Mouse (Mus musculus) ES-E14 (cell line): ENCODE data around the gene Gm10645.

ENCODE experiments used
- CHD2 ChIP-seq: IDR thresholded peaks from 2 replicates; pipeline ENCODE4 v1.6.1; 2014; ENCODE audit warnings: mild to moderate bottlenecking, low read depth, low read length, inconsistent platforms
- HCFC1 ChIP-seq: IDR thresholded peaks from 2 replicates; pipeline ENCODE4 v1.6.1; 2012; ENCODE audit warnings: low read length, inconsistent platforms, borderline replicate concordance; ENCODE audit not compliant: insufficient read depth
- MAFK ChIP-seq: IDR thresholded peaks from 2 replicates; pipeline ENCODE4 v1.6.1; 2014; ENCODE audit warnings: mild to moderate bottlenecking, low read depth, low read length, inconsistent platforms; ENCODE audit not compliant: insufficient read depth
- ZC3H11A ChIP-seq: IDR thresholded peaks from 2 replicates; pipeline ENCODE4 v1.6.1; 2012; ENCODE audit warnings: low read depth, mild to moderate bottlenecking, inconsistent platforms, low read length, borderline replicate concordance

GRCm38 (mm10) chr8:83152470-83152869, 13.5 kb downstream of the Gm10645 start:
- no peak for TF ChIP-seq CHD2
- no peak for TF ChIP-seq HCFC1
- no peak for TF ChIP-seq ZC3H11A
- no peak for TF ChIP-seq MAFK
